Mouse (Mus musculus) midbrain, embryonic 15.5 days (tissue): ENCODE measurements at regions not wholly inside any gene's neighbourhood (a gene's known extent, or its start where the extent isn't known, plus 50 kb on each side); places are given as distances from the start of the nearest gene placed in this dataset.
"Not testable (repeated sequence)": the region's sequence is repeated elsewhere in the genome, so short reads cannot be mapped to it uniquely, and the experiment has no call there.

ENCODE experiments used
- ATAC-seq: fragments of 200-750 bp; cut with Nextera tagmentation; replicated peaks from 2 replicates; pipeline ENCODE4 v1.8.0; 2017; ENCODE audit warnings: moderate TSS enrichment
- H3K27ac ChIP-seq: fragments of 300-500 bp; sonication (generic); 2 replicates; pipeline ENCODE4 v1.5.1; 2015; ENCODE audit warnings: mild to moderate bottlenecking, inconsistent platforms
- H3K27me3 ChIP-seq: fragments of 300-500 bp; sonication (generic); replicated peaks from 2 replicates; pipeline ENCODE4 v1.6.1; 2015; ENCODE audit warnings: inconsistent platforms
- H3K36me3 ChIP-seq: fragments of 300-500 bp; sonication (generic); replicated peaks from 2 replicates; pipeline ENCODE4 v1.6.1; 2015; ENCODE audit warnings: inconsistent platforms
- H3K4me1 ChIP-seq: fragments of 300-500 bp; sonication (generic); 2 replicates; pipeline ENCODE4 v1.6.1; 2015; ENCODE audit warnings: inconsistent platforms
- H3K4me2 ChIP-seq: fragments of 300-500 bp; sonication (generic); 2 replicates; pipeline ENCODE4 v1.6.1; 2015; ENCODE audit warnings: inconsistent platforms, mild to moderate bottlenecking, moderate library complexity
- H3K4me3 ChIP-seq: fragments of 300-500 bp; sonication (generic); 2 replicates; pipeline ENCODE4 v1.5.1; 2015; ENCODE audit warnings: mild to moderate bottlenecking, inconsistent platforms
- H3K9ac ChIP-seq: fragments of 300-500 bp; sonication (generic); 2 replicates; pipeline ENCODE4 v1.6.1; 2015; ENCODE audit warnings: mild to moderate bottlenecking, inconsistent platforms
- H3K9me3 ChIP-seq: fragments of 300-500 bp; sonication (generic); 2 replicates; pipeline ENCODE4 v1.6.1; 2016; ENCODE audit warnings: inconsistent platforms
- WGBS: fragments of 180-500 bp; shearing (Covaris S2); methylation state at CpG from one replicate; pipeline ENCODE4 v1.1.7; 2015; ENCODE audit warnings: mixed read lengths; 5-methylcytosine and 5-hydroxymethylcytosine counted together

GRCm38 (mm10) chr2:147307488-147308386 is 54.0 kb upstream of the Pax1 start:
- Histone ChIP-seq H3K4me3 (no peak overlapping the region), H3K36me3 (no peaks in the 10 kb centered on the region), H3K4me1 (peaks cover 2% of the 10 kb centered on the region; the same call in 1 of the 2 replicates), H3K9me3 (no peaks in the 10 kb centered on the region), H3K27ac (no peak overlapping the region), H3K9ac (no peak overlapping the region), H3K4me2 (peak overlapping the region; percentile 28), H3K27me3 (peaks cover 23% of the 10 kb centered on the region)
- peak; percentile 95 for ATAC-seq
- WGBS: 8% methylated on average over 12 of the region's 12 CpGs

GRCm38 (mm10) chr2:147306728-147307127 is 55.0 kb upstream of the Pax1 start:
- H3K27ac ChIP-seq: no peak overlapping the region
- no peaks in the 10 kb centered on the region for H3K9me3 ChIP-seq
- peaks cover 23% of the 10 kb centered on the region for H3K27me3 ChIP-seq
- H3K9ac ChIP-seq: no peak overlapping the region
- no peak overlapping the region for H3K4me2 ChIP-seq
- peaks cover 2% of the 10 kb centered on the region; the same call in 1 of the 2 replicates for H3K4me1 ChIP-seq
- no peaks in the 10 kb centered on the region for H3K36me3 ChIP-seq
- WGBS: 80% methylated on average over 6 of the region's 6 CpGs
- ATAC-seq: no peak
- no peak overlapping the region for H3K4me3 ChIP-seq

DNA sequence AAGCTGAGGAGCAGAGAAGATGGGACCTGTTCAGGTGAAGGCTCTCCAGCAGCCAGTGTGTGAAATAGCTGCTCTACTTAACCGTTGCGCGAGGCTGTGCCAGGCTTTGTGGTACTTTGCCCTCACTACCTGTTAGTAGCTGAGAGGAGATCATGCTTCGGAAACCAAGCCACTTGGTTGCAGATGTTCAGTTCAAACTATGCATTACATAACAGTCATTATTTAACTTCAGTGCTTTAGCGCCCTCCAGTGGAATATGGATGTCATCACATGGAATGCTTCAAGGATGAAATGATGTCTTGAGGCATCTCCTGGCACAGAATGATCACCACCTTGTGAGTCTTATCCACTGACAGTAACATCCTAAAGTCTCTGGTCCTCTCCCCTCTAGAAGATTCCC is 56.5 kb upstream of the Pax1 start:
- H3K36me3 ChIP-seq: no peaks in the 10 kb centered on the region
- peaks cover 2% of the 10 kb centered on the region; the same call in 1 of the 2 replicates for H3K4me1 ChIP-seq
- peaks cover 23% of the 10 kb centered on the region for H3K27me3 ChIP-seq
- 24% methylated on average over 5 of the region's 5 CpGs for WGBS
- no peak overlapping the region for H3K4me2 ChIP-seq
- no peak; the same call in 1 of the 2 replicates for ATAC-seq
- H3K27ac ChIP-seq: no peak overlapping the region
- no peak overlapping the region for H3K9ac ChIP-seq
- no peak overlapping the region for H3K4me3 ChIP-seq
- no peaks in the 10 kb centered on the region for H3K9me3 ChIP-seq

DNA sequence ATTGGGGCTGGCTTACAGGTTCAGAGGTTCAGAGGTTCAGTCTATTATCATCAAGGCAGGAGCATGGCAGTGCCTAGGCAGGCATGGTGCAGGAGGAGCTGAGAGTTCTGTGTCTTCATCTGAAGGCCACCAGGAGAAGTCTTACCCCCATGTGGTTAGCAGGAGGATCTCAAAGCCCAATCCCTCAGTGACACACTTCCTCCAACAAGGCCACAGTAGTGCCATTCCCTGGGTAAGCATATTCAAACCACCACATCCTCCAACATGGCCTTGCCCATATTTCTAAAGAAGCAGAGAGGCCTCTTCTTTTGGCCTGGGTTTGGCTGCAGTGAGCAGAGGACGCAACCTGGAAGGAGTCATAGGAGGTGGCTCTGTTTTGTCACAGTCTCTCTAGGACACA is 61.2 kb upstream of the Pax1 start:
- no peaks in the 10 kb centered on the region for H3K36me3 ChIP-seq
- ATAC-seq: no peak
- peaks cover 11% of the 10 kb centered on the region; the same call in 1 of the 2 replicates for H3K4me1 ChIP-seq
- H3K9ac ChIP-seq: no peak overlapping the region
- WGBS: 83% methylated on average over 1 of the region's 1 CpGs
- peaks cover 7% of the 10 kb centered on the region; the same call in 1 of the 2 replicates for H3K27me3 ChIP-seq
- H3K27ac ChIP-seq: no peak overlapping the region
- H3K4me3 ChIP-seq: no peak overlapping the region
- H3K4me2 ChIP-seq: no peak overlapping the region
- no peaks in the 10 kb centered on the region for H3K9me3 ChIP-seq

DNA sequence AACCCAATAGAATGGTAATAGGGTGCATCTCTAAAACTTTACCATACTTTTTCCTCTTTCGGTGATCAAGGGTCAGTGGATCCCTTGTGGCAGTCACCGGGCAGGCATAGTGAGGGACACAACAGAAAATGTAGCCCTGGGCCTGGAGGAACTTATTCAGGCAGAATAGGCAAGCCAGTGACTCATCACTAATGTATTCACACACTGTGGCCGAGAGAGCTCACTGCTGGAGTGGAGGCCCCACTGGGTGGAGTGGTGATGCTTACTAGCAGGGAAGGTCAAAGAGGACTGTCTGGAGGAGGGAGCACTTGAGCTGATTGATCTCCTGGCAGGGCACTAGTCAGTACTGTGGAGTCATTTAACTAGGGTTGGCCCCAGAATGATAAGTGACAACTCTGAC is 62.4 kb upstream of the Pax1 start:
- H3K4me2 ChIP-seq: no peak overlapping the region
- ATAC-seq: no peak
- peaks cover 11% of the 10 kb centered on the region; the same call in 1 of the 2 replicates for H3K4me1 ChIP-seq
- no peak overlapping the region for H3K27ac ChIP-seq
- H3K9me3 ChIP-seq: no peaks in the 10 kb centered on the region
- H3K36me3 ChIP-seq: no peaks in the 10 kb centered on the region
- 71% methylated on average over 3 of the region's 3 CpGs for WGBS
- H3K27me3 ChIP-seq: peaks cover 6% of the 10 kb centered on the region; the same call in 1 of the 2 replicates
- H3K4me3 ChIP-seq: no peak overlapping the region
- H3K9ac ChIP-seq: no peak overlapping the region

DNA sequence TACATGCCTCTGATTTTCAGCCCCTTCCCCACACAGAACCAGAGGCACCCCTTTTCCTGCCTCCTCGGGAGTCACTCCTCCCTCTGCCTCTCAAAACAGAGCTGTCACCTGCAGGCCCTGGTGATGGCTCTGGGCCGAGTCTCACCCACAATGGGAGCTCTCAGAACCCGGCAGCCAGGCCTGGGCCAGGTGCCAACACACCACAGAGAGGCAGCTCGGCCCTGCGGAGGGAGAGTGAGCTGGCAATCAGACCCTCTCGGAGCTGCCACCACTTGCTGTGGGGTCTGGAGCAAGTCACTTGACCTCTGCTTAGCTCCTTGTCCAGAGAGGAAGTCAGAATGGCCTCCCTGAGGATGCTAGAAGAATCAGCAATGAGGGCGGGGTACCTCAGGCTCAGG is 63.2 kb upstream of the Pax1 start:
- Histone ChIP-seq H3K27me3 (peaks cover 6% of the 10 kb centered on the region; the same call in 1 of the 2 replicates), H3K9me3 (no peaks in the 10 kb centered on the region), H3K4me2 (no peak overlapping the region), H3K4me3 (no peak overlapping the region), H3K4me1 (peaks cover 11% of the 10 kb centered on the region; the same call in 1 of the 2 replicates), H3K9ac (no peak overlapping the region), H3K27ac (peak overlapping the region; percentile 55; the same call in 1 of the 2 replicates), H3K36me3 (no peaks in the 10 kb centered on the region)
- WGBS: 39% methylated on average over 7 of the region's 7 CpGs
- ATAC-seq: peak; percentile 95

GRCm38 (mm10) chr2:147297876-147298498 is 63.7 kb upstream of the Pax1 start:
- Histone ChIP-seq H3K4me1 (peaks cover 11% of the 10 kb centered on the region; the same call in 1 of the 2 replicates), H3K36me3 (no peaks in the 10 kb centered on the region), H3K27ac (peak overlapping the region; percentile 55), H3K9me3 (no peaks in the 10 kb centered on the region), H3K4me3 (no peak overlapping the region), H3K9ac (no peak overlapping the region), H3K27me3 (peaks cover 5% of the 10 kb centered on the region; the same call in 1 of the 2 replicates), H3K4me2 (no peak overlapping the region)
- ATAC-seq: peak; percentile 63; the same call in 1 of the 2 replicates
- 55% methylated on average over 11 of the region's 11 CpGs for WGBS

- 95% methylated on average over 2 of the region's 2 CpGs for whole genome bisulfite sequencing
- H3K36me3 ChIP-seq, H3K4me2 ChIP-seq, H3K27me3 ChIP-seq, H3K9me3 ChIP-seq, H3K9ac ChIP-seq, H3K27ac ChIP-seq, H3K4me3 ChIP-seq, ATAC-seq: not testable (repeated sequence)
- H3K4me1 ChIP-seq: peaks cover 11% of the 10 kb centered on the region; the same call in 1 of the 2 replicates
These were observed 66.8 kb upstream of the Pax1 start for GRCm38 (mm10) chr2:147294926-147295325.

- H3K4me1 ChIP-seq: peaks cover 7% of the 10 kb centered on the region; the same call in 1 of the 2 replicates
- H3K27ac ChIP-seq: no peak overlapping the region
- no peaks in the 10 kb centered on the region for H3K36me3 ChIP-seq
- 62% methylated on average over 3 of the region's 3 CpGs for WGBS
- no peaks in the 10 kb centered on the region for H3K27me3 ChIP-seq
- no peak overlapping the region for H3K4me3 ChIP-seq
- ATAC-seq: no peak
- no peak overlapping the region for H3K4me2 ChIP-seq
- no peaks in the 10 kb centered on the region for H3K9me3 ChIP-seq
- no peak overlapping the region for H3K9ac ChIP-seq
These were observed 68.4 kb upstream of the Pax1 start for GRCm38 (mm10) chr2:147293294-147293688.

- no peak for ATAC-seq
- Histone ChIP-seq H3K27ac (no peak overlapping the region), H3K9me3 (no peaks in the 10 kb centered on the region), H3K36me3 (no peaks in the 10 kb centered on the region), H3K4me2 (no peak overlapping the region), H3K4me1 (peaks cover under 1% of the 10 kb centered on the region; the same call in 1 of the 2 replicates), H3K9ac (no peak overlapping the region), H3K27me3 (no peaks in the 10 kb centered on the region), H3K4me3 (no peak overlapping the region)
- 53% methylated on average over 11 of the region's 11 CpGs for WGBS
These were observed 69.1 kb upstream of the Pax1 start for GRCm38 (mm10) chr2:147292387-147293293.

- H3K9me3 ChIP-seq: no peaks in the 10 kb centered on the region
- ATAC-seq: no peak
- no peaks in the 10 kb centered on the region for H3K4me1 ChIP-seq
- 79% methylated on average over 3 of the region's 3 CpGs for WGBS
- H3K27ac ChIP-seq: no peak overlapping the region
- H3K9ac ChIP-seq: no peak overlapping the region
- no peaks in the 10 kb centered on the region for H3K36me3 ChIP-seq
- no peak overlapping the region for H3K4me3 ChIP-seq
- no peak overlapping the region for H3K4me2 ChIP-seq
- no peaks in the 10 kb centered on the region for H3K27me3 ChIP-seq
These were observed 78.3 kb upstream of the Pax1 start for GRCm38 (mm10) chr2:147283390-147283789.
